Mouse (Mus musculus): ENCODE data around the gene Trak1. TPM values are rescaled to one million over a fixed set of nuclear protein-coding genes. Genes with fewer than 3 reads are reported as not detected.
"Not testable (repeated sequence)": the region's sequence is repeated elsewhere in the genome, so short reads cannot be mapped to it uniquely, and the experiment has no call there.

Gene Trak1
- polyA plus RNA-seq, 1 experiment = 44.1 TPM

GRCm38 (mm10) chr9:121443696-121444366, 146.5 kb downstream of the Trak1 start:
- TF ChIP-seq POLR2A (IDR thresholded peaks at IDR 0.05; ENCODE audit: insufficient read depth, low read length) (no peak), EP300 (IDR thresholded peaks at IDR 0.05; ENCODE audit: insufficient read depth, low read depth, low read length) (no peak), CTCF (IDR thresholded peaks at IDR 0.05; ENCODE audit: low read depth, low read length) (no peak)
- H3K27me3 ChIP-seq (ENCODE audit: control insufficient read depth, insufficient read depth, low read length, poor library complexity, severe bottlenecking) = no peaks in the 10 kb centered on the region
- no peaks in the 10 kb centered on the region for H3K4me1 ChIP-seq (ENCODE audit: control insufficient read depth, insufficient read depth, low read length)
- no peak overlapping the region for H3K9ac ChIP-seq (ENCODE audit: low read depth, poor library complexity, severe bottlenecking)
- H3K4me3 ChIP-seq (ENCODE audit: low read depth, low read length) = no peak overlapping the region
- no peak overlapping the region for H3K27ac ChIP-seq (ENCODE audit: insufficient read depth, low read length)
- 0 out of 2 replicates have a peak, but pooled peaks cover 2% of the 10 kb centered on the region for H3K36me3 ChIP-seq (ENCODE audit: control insufficient read depth, insufficient read depth, low read length, poor library complexity, severe bottlenecking)
- H3K9me3 ChIP-seq (replicated peaks; ENCODE audit: control insufficient read depth, insufficient read depth, low read length, poor library complexity, severe bottlenecking) = no peaks in the 10 kb centered on the region

- H3K4me1 ChIP-seq (ENCODE audit: control insufficient read depth, insufficient read depth, low read length) = no peaks in the 10 kb centered on the region
- H3K36me3 ChIP-seq (ENCODE audit: control insufficient read depth, insufficient read depth, low read length, poor library complexity, severe bottlenecking) = 0 out of 2 replicates have a peak, but pooled peaks cover 2% of the 10 kb centered on the region
- no peaks in the 10 kb centered on the region for H3K9me3 ChIP-seq (replicated peaks; ENCODE audit: control insufficient read depth, insufficient read depth, low read length, poor library complexity, severe bottlenecking)
- no peak for TF ChIP-seq CTCF (IDR thresholded peaks at IDR 0.05; ENCODE audit: low read depth, low read length)
- no peak for TF ChIP-seq POLR2A (IDR thresholded peaks at IDR 0.05; ENCODE audit: insufficient read depth, low read length)
- no peak for TF ChIP-seq EP300 (IDR thresholded peaks at IDR 0.05; ENCODE audit: insufficient read depth, low read depth, low read length)
- H3K4me3 ChIP-seq (ENCODE audit: low read depth, low read length) = no peak overlapping the region
- H3K9ac ChIP-seq (ENCODE audit: low read depth, poor library complexity, severe bottlenecking) = no peak overlapping the region
- no peak overlapping the region for H3K27ac ChIP-seq (ENCODE audit: insufficient read depth, low read length)
- no peaks in the 10 kb centered on the region for H3K27me3 ChIP-seq (ENCODE audit: control insufficient read depth, insufficient read depth, low read length, poor library complexity, severe bottlenecking)
Measured at GRCm38 (mm10) chr9:121444367-121444707, 147.0 kb downstream of the Trak1 start.

DNA sequence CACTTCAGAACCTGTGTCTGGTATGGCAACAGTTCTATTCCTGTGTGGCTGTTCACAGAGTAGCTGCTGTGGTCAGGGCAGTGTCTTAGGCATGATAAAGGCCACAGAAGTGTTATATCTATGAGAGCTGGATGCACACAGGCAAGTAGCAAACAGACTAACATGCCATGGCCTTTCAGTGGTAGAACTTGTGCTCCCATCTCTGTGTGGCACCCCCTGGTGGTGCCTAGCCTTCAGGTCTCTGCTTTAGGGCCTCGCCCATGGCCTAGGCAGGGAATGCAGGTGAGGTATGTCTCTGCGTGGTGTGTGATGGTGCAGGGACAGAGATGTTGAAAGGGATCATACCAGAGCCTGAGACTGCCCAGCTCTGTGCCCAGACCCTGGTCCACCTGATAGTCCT, 148.1 kb downstream of the Trak1 start:
- Histone ChIP-seq H3K4me3 (ENCODE audit: low read depth, low read length) (no peak overlapping the region), H3K27ac (ENCODE audit: insufficient read depth, low read length) (no peak overlapping the region), H3K4me1 (ENCODE audit: control insufficient read depth, insufficient read depth, low read length) (no peaks in the 10 kb centered on the region), H3K9ac (ENCODE audit: low read depth, poor library complexity, severe bottlenecking) (no peak overlapping the region), H3K27me3 (ENCODE audit: control insufficient read depth, insufficient read depth, low read length, poor library complexity, severe bottlenecking) (no peaks in the 10 kb centered on the region), H3K9me3 (replicated peaks; ENCODE audit: control insufficient read depth, insufficient read depth, low read length, poor library complexity, severe bottlenecking) (no peaks in the 10 kb centered on the region), H3K36me3 (ENCODE audit: control insufficient read depth, insufficient read depth, low read length, poor library complexity, severe bottlenecking) (0 out of 2 replicates have a peak, but pooled peaks cover 2% of the 10 kb centered on the region)
- TF ChIP-seq CTCF (IDR thresholded peaks at IDR 0.05; ENCODE audit: low read depth, low read length) (peak; percentile 54), EP300 (IDR thresholded peaks at IDR 0.05; ENCODE audit: insufficient read depth, low read depth, low read length) (no peak), POLR2A (IDR thresholded peaks at IDR 0.05; ENCODE audit: insufficient read depth, low read length) (no peak)

DNA sequence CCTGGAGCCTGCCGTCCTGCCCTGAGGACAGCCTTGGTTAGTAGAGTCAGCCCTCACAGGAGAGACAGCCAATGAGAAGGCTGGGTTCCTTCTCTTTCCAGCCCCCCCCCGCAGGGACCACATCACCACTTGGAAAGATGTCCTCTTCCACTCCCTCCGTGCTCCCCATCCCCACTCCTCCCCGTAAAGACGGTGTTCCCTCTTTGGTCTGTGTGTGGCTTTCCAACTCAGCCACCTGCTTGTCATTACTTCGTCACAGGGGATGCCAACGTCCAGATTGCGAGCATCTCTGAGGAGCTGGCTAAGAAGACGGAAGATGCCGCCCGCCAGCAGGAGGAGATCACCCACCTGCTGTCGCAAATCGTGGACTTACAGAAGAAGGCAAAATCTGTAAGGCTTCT, 149.1 kb downstream of the Trak1 start:
- no peak overlapping the region for H3K9ac ChIP-seq (ENCODE audit: low read depth, poor library complexity, severe bottlenecking)
- H3K27ac ChIP-seq (ENCODE audit: insufficient read depth, low read length) = no peak overlapping the region
- no peaks in the 10 kb centered on the region for H3K4me1 ChIP-seq (ENCODE audit: control insufficient read depth, insufficient read depth, low read length)
- 0 out of 2 replicates have a peak, but pooled peaks cover 2% of the 10 kb centered on the region for H3K36me3 ChIP-seq (ENCODE audit: control insufficient read depth, insufficient read depth, low read length, poor library complexity, severe bottlenecking)
- TF ChIP-seq POLR2A (IDR thresholded peaks at IDR 0.05; ENCODE audit: insufficient read depth, low read length) (no peak), EP300 (IDR thresholded peaks at IDR 0.05; ENCODE audit: insufficient read depth, low read depth, low read length) (no peak), CTCF (IDR thresholded peaks at IDR 0.05; ENCODE audit: low read depth, low read length) (no peak)
- H3K27me3 ChIP-seq (ENCODE audit: control insufficient read depth, insufficient read depth, low read length, poor library complexity, severe bottlenecking) = no peaks in the 10 kb centered on the region
- no peak overlapping the region for H3K4me3 ChIP-seq (ENCODE audit: low read depth, low read length)
- H3K9me3 ChIP-seq (replicated peaks; ENCODE audit: control insufficient read depth, insufficient read depth, low read length, poor library complexity, severe bottlenecking) = no peaks in the 10 kb centered on the region

GRCm38 (mm10) chr9:121452342-121452942, 155.1 kb downstream of the Trak1 start:
- not testable (repeated sequence) for H3K27ac ChIP-seq (ENCODE audit: insufficient read depth, low read length); H3K9ac ChIP-seq (ENCODE audit: low read depth, poor library complexity, severe bottlenecking); H3K4me3 ChIP-seq (ENCODE audit: low read depth, low read length); H3K36me3 ChIP-seq (ENCODE audit: control insufficient read depth, insufficient read depth, low read length, poor library complexity, severe bottlenecking); H3K4me1 ChIP-seq (ENCODE audit: control insufficient read depth, insufficient read depth, low read length); H3K9me3 ChIP-seq (replicated peaks; ENCODE audit: control insufficient read depth, insufficient read depth, low read length, poor library complexity, severe bottlenecking); H3K27me3 ChIP-seq (ENCODE audit: control insufficient read depth, insufficient read depth, low read length, poor library complexity, severe bottlenecking)

- Histone ChIP-seq H3K27me3 (ENCODE audit: control insufficient read depth, insufficient read depth, low read length, poor library complexity, severe bottlenecking) (no peaks in the 10 kb centered on the region), H3K27ac (ENCODE audit: insufficient read depth, low read length) (no peak overlapping the region), H3K9me3 (replicated peaks; ENCODE audit: control insufficient read depth, insufficient read depth, low read length, poor library complexity, severe bottlenecking) (no peaks in the 10 kb centered on the region), H3K36me3 (ENCODE audit: control insufficient read depth, insufficient read depth, low read length, poor library complexity, severe bottlenecking) (peaks cover 7% of the 10 kb centered on the region), H3K4me3 (ENCODE audit: low read depth, low read length) (no peak overlapping the region), H3K4me1 (ENCODE audit: control insufficient read depth, insufficient read depth, low read length) (peaks cover 3% of the 10 kb centered on the region), H3K9ac (ENCODE audit: low read depth, poor library complexity, severe bottlenecking) (no peak overlapping the region)
- TF ChIP-seq CTCF (IDR thresholded peaks at IDR 0.05; ENCODE audit: low read depth, low read length) (no peak), EP300 (IDR thresholded peaks at IDR 0.05; ENCODE audit: insufficient read depth, low read depth, low read length) (no peak), POLR2A (IDR thresholded peaks at IDR 0.05; ENCODE audit: insufficient read depth, low read length) (no peak)
Measured at GRCm38 (mm10) chr9:121454891-121455290, 157.6 kb downstream of the Trak1 start.

All from ES-Bruce4 (cell line).